Mouse (Mus musculus): Measurements from ENCODE around the gene Casp6. TPM values are rescaled to one million over a fixed set of nuclear protein-coding genes. Genes with fewer than 3 reads are reported as not detected.

Gene Casp6
- polyA plus RNA-seq, 1 experiment from 2014 or later: 20.3 TPM

DNA sequence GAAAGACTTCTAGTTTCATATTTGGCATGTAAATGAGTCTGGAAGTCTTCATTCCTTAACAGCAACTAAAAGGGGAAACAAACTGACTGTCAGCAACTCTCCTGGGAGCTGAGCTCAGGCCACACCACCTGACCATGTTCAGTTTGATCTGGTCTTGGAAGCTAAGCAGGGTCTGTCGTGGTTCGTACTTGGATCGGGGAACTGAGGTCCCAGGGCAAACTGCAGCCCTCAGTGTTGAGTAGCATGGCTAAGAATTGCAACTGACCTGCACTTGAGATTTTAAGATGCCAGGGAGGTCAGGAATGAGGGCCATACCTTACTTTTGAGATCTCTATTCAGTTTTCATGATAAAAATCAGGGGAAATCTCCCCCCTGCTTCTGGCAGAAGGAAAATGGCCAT, 24.6 kb downstream of the Casp6 start:
- Histone ChIP-seq H3K27me3 (replicated peaks) (no peaks in the 10 kb centered on the region), H3K27ac (replicated peaks) (no peak overlapping the region), H3K4me3 (replicated peaks) (no peak overlapping the region), H3K9me3 (replicated peaks) (no peaks in the 10 kb centered on the region), H3K4me1 (no peaks in the 10 kb centered on the region), H3K4me2 (no peak overlapping the region), H3K36me3 (no peaks in the 10 kb centered on the region), H3K9ac (replicated peaks) (no peak overlapping the region)
- no peak for ATAC-seq (ENCODE audit: low FRiP score)
- 95% methylated on average over 3 of the region's 3 CpGs for WGBS

DNA sequence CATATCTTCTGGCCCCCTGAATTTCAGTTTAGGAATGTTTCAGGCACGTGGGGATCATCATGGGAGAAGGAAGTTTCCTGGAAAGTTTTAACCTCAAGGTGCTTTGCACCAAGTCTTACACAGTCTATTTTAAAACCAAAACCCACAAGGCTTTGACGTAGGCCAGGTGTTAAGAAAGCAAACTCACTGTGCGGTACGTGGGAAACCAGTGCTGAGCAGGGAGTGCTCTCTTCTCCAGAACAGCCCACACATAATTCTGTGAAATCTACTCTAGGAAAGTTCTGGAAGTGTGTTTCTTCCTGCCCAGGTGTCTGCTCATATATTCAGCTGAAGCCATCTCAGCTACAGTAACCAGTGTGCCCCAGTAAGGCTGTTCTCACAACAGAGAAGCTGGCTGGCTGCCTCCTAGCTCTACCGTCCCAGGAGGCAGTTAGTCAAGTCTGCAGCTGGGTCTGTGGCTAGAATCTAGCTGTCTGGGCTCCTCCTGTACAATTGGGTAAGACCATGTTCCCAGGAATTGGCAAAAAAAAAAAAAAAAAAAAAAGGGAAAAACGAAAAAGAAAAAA, 29.1 kb downstream of the Casp6 start:
- no peak overlapping the region for H3K27ac ChIP-seq (replicated peaks)
- H3K4me3 ChIP-seq (replicated peaks): no peak overlapping the region
- no peaks in the 10 kb centered on the region for H3K36me3 ChIP-seq
- WGBS: 74% methylated on average over 6 of the region's 6 CpGs
- H3K9me3 ChIP-seq (replicated peaks): no peaks in the 10 kb centered on the region
- ATAC-seq (ENCODE audit: low FRiP score): no peak
- H3K4me2 ChIP-seq: no peak overlapping the region
- no peaks in the 10 kb centered on the region for H3K27me3 ChIP-seq (replicated peaks)
- no peaks in the 10 kb centered on the region for H3K4me1 ChIP-seq
- no peak overlapping the region for H3K9ac ChIP-seq (replicated peaks)

DNA sequence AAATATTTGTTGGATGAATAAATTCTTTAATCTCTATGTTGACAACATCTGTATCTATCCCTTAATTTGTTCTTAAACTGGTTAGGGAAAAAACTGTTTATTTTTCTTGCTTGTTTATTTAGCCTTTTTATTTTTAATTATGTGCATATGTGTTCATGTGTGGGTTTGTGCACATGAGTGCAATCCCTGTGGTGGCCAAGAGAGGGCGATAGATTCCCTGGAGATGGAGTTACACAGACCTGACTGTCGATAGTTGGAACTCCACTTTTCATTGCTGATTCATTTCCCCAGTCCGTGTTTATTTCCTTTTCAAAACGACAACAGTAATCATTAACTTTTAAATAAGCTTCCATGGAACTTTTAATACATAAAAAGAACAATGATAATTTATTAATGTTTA, 31.2 kb downstream of the Casp6 start:
- no peak overlapping the region for H3K27ac ChIP-seq (replicated peaks)
- no peaks in the 10 kb centered on the region for H3K36me3 ChIP-seq
- no peak overlapping the region for H3K4me3 ChIP-seq (replicated peaks)
- no peak for ATAC-seq (ENCODE audit: low FRiP score)
- H3K4me1 ChIP-seq: 0 out of 2 replicates have a peak, but pooled peaks cover 3% of the 10 kb centered on the region
- no peaks in the 10 kb centered on the region for H3K9me3 ChIP-seq (replicated peaks)
- no peak overlapping the region for H3K9ac ChIP-seq (replicated peaks)
- 51% methylated on average over 4 of the region's 4 CpGs for WGBS
- no peaks in the 10 kb centered on the region; the same call in 1 of the 2 replicates for H3K27me3 ChIP-seq (replicated peaks)
- H3K4me2 ChIP-seq: no peak overlapping the region

DNA sequence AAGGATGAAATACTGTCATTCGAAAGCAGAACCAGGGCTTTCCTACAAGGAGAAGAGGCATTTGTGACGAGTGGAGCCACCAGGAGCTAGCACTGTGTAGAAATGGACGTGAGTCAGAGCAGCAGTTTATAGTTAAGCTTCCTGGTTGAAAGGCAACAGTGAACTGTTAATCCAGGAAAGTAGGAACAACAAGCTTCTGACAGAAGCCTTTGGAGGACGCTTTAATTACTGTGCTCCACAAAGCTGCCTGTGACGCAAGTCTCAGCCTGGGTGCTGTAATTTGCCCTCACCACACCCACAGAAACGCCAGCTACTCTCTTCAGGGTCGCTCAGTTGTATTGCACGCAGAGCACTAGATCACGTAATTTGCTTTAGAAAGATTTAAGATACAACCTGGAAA, 35.3 kb downstream of the Casp6 start:
- Histone ChIP-seq H3K9me3 (replicated peaks) (no peaks in the 10 kb centered on the region), H3K4me3 (replicated peaks) (no peak overlapping the region), H3K4me2 (no peak overlapping the region), H3K4me1 (peaks cover 8% of the 10 kb centered on the region; the same call in 1 of the 2 replicates), H3K27ac (replicated peaks) (no peak overlapping the region), H3K9ac (replicated peaks) (no peak overlapping the region), H3K36me3 (no peaks in the 10 kb centered on the region), H3K27me3 (replicated peaks) (no peaks in the 10 kb centered on the region; the same call in 1 of the 2 replicates)
- 37% methylated on average over 9 of the region's 9 CpGs for WGBS
- no peak for ATAC-seq (ENCODE audit: low FRiP score)

DNA sequence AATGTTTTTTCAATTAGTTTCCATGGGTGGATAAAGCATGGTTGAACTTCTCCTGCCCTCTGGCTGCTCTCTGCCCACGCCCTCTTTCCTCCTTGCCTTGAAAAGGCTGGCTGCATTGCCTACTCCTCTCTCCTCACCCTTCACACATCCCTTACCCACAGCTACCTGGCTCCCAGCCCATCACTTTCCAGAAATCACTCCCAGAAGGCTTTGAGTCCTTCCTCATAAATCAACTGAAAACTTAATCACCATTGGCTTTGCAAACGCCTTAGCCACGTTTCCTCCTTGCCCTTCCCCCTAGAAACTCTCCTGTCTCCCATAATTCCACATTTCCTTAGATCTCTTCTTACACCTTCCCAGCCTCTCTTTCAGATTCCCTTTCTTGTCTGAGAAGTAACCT, 36.6 kb downstream of the Casp6 start:
- no peaks in the 10 kb centered on the region for H3K36me3 ChIP-seq
- WGBS: 42% methylated on average over 3 of the region's 3 CpGs
- H3K9me3 ChIP-seq (replicated peaks): no peaks in the 10 kb centered on the region
- no peak overlapping the region for H3K4me3 ChIP-seq (replicated peaks)
- H3K27ac ChIP-seq (replicated peaks): no peak overlapping the region
- no peaks in the 10 kb centered on the region; the same call in 1 of the 2 replicates for H3K27me3 ChIP-seq (replicated peaks)
- no peak for ATAC-seq (ENCODE audit: low FRiP score)
- no peak overlapping the region for H3K4me2 ChIP-seq
- H3K9ac ChIP-seq (replicated peaks): no peak overlapping the region
- peaks cover 8% of the 10 kb centered on the region; the same call in 1 of the 2 replicates for H3K4me1 ChIP-seq

DNA sequence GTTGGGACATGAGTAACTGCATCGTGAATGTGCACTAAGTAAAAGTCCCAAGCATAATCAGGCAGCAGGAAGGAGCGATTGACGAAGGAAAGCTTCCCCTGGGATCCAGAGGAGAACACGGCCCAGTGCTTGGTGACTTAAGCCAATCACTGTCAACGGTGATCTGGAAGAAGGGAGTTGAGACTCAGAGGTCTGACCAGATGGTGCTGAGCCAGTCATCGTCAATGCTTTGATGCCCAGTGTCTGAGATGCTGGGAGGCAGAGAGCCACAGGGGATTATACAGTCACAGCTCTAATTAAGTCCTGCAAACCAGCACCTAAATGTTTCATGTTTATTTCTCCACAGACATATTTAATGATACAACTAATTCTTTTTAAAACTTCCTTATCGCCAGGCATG, 37.8 kb downstream of the Casp6 start:
- Histone ChIP-seq H3K27me3 (replicated peaks) (no peaks in the 10 kb centered on the region; the same call in 1 of the 2 replicates), H3K27ac (replicated peaks) (no peak overlapping the region), H3K4me2 (no peak overlapping the region), H3K4me3 (replicated peaks) (no peak overlapping the region), H3K9ac (replicated peaks) (no peak overlapping the region), H3K4me1 (peaks cover 8% of the 10 kb centered on the region; the same call in 1 of the 2 replicates), H3K9me3 (replicated peaks) (no peaks in the 10 kb centered on the region), H3K36me3 (no peaks in the 10 kb centered on the region)
- 44% methylated on average over 7 of the region's 7 CpGs for WGBS
- no peak for ATAC-seq (ENCODE audit: low FRiP score)

DNA sequence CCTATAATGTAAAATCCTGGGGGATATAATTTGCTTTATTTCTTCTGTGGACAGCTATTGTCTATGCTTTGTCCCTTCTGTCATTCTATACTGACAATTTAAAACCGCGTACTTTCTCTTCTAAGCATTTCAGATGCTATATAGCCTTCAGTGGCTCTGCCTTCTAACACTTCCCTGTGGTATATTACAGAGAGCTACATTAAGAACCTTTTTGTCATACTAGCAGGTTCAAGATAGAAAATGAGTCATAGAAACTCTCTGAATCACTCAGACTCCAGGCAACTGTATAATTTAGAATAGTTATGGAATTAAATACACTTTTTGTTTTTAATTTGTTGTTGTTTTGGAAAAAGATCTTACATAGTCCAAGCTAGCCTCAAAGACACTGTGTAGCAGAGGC, 39.6 kb downstream of the Casp6 start:
- no peak overlapping the region for H3K27ac ChIP-seq (replicated peaks)
- H3K9ac ChIP-seq (replicated peaks): no peak overlapping the region
- no peaks in the 10 kb centered on the region; the same call in 1 of the 2 replicates for H3K27me3 ChIP-seq (replicated peaks)
- H3K4me3 ChIP-seq (replicated peaks): no peak overlapping the region
- 77% methylated on average over 2 of the region's 2 CpGs for WGBS
- H3K4me2 ChIP-seq: no peak overlapping the region
- H3K36me3 ChIP-seq: no peaks in the 10 kb centered on the region
- no peak for ATAC-seq (ENCODE audit: low FRiP score)
- H3K4me1 ChIP-seq: peaks cover 8% of the 10 kb centered on the region; the same call in 1 of the 2 replicates
- no peaks in the 10 kb centered on the region for H3K9me3 ChIP-seq (replicated peaks)

DNA sequence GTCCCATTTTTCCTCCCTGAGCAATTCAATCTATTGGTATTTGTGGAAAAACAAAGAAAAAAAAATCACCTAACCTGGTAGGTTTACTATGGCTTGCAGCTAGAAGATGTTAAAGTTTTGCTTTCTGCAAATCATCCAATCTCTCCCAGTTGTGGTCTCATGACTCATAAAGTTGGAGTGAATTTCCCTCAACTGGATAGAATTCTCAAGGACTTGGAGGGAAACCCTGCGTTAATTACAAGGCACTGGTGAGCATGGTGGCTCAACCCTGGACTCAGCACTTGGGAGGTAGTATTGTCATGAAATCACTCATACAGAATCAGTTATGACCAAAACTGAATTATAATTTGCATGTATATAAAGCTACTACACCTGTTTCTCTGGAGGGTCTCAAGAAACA, 40.1 kb downstream of the Casp6 start:
- Histone ChIP-seq H3K9me3 (replicated peaks) (no peaks in the 10 kb centered on the region), H3K27ac (replicated peaks) (no peak overlapping the region), H3K4me1 (peaks cover 8% of the 10 kb centered on the region; the same call in 1 of the 2 replicates), H3K36me3 (no peaks in the 10 kb centered on the region), H3K4me2 (no peak overlapping the region), H3K4me3 (replicated peaks) (no peak overlapping the region), H3K9ac (replicated peaks) (no peak overlapping the region), H3K27me3 (replicated peaks) (no peaks in the 10 kb centered on the region)
- ATAC-seq (ENCODE audit: low FRiP score): no peak
- 100% methylated on average over 1 of the region's 1 CpGs for WGBS

DNA sequence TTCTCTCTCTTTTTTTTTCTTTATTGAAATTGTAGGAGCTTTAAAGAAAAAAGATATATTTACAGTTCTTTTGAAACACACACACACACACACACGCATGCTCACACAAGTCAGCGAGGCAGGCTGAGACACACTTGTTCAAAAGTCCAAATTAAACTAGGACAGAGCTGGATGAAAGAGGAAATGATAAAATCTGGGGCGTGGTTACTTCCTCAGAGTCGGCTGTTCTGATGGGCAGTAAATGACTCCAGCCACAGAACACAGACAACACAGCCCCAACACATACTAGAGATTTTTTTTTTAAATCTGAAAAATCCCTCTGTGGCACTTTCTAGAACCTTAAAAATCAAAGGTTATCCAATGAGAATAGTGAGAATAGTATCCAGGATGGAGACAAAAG, 42.6 kb downstream of the Casp6 start:
- no peak for ATAC-seq (ENCODE audit: low FRiP score)
- Histone ChIP-seq H3K4me3 (replicated peaks) (no peak overlapping the region), H3K27ac (replicated peaks) (no peak overlapping the region), H3K4me2 (no peak overlapping the region), H3K9ac (replicated peaks) (no peak overlapping the region), H3K36me3 (no peaks in the 10 kb centered on the region), H3K27me3 (replicated peaks) (no peaks in the 10 kb centered on the region), H3K4me1 (no peaks in the 10 kb centered on the region), H3K9me3 (replicated peaks) (no peaks in the 10 kb centered on the region)
- WGBS: 88% methylated on average over 4 of the region's 4 CpGs

DNA sequence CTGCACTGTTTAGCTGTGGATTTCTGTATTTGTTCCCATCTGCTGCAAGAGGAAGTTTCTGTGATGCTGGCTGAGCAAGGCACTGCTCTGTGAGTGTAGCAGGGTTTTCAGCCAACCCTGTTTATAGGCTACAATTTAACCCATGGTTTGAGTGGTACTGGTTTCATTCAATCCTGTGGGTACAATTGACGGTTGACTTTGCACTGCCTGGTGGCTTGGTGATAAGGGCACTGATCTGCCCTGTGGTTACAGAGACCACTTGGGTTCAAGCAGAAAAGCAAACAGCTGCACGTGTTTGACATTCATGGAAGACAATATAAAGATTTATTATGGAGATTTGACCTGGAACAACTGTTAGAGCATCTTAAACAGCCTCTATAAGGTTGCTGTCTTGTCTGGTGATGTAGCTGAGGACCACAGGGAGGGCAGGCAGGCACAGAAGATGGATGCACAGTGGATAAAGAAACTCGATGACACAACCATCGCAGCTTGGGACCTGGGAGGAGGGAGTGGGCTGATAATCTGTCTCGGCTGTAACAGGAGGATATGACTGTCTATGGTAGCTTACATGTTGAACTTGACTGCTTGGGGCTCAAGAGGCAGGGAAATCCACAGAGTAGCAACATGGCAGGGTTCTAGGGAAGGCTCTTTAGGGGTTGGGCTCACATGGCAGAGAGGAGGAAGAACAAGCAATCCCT, 45.1 kb downstream of the Casp6 start:
- Histone ChIP-seq H3K36me3 (no peaks in the 10 kb centered on the region), H3K27ac (replicated peaks) (no peak overlapping the region), H3K27me3 (replicated peaks) (no peaks in the 10 kb centered on the region), H3K9me3 (replicated peaks) (no peaks in the 10 kb centered on the region), H3K9ac (replicated peaks) (no peak overlapping the region), H3K4me2 (no peak overlapping the region), H3K4me1 (no peaks in the 10 kb centered on the region), H3K4me3 (replicated peaks) (no peak overlapping the region)
- 67% methylated on average over 5 of the region's 5 CpGs for WGBS
- no peak for ATAC-seq (ENCODE audit: low FRiP score)

DNA sequence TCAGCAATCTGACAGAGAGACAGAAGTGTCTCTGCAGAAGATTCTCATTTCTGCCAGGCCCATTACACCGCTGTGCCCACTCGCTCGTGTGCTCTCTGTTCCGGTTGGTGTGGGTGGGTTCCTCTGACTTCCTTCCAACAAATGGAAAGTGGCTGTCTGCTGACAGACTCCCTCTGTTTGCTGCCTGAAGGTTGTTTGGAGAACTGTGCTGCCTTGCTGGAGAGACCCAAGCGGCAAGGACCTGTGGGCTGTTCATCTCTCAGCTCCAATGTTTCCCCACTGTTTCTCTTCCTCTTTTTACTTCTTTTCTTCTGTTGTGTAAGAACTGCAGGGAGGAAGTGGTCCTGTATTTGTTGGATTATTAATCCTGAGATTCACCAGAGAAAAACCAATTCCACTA, 47.1 kb downstream of the Casp6 start:
- H3K9me3 ChIP-seq (replicated peaks): no peaks in the 10 kb centered on the region
- H3K27me3 ChIP-seq (replicated peaks): no peaks in the 10 kb centered on the region
- ATAC-seq (ENCODE audit: low FRiP score): no peak
- no peak overlapping the region for H3K4me2 ChIP-seq
- no peaks in the 10 kb centered on the region for H3K4me1 ChIP-seq
- no peak overlapping the region for H3K9ac ChIP-seq (replicated peaks)
- no peaks in the 10 kb centered on the region for H3K36me3 ChIP-seq
- no peak overlapping the region for H3K27ac ChIP-seq (replicated peaks)
- WGBS: 95% methylated on average over 5 of the region's 5 CpGs
- H3K4me3 ChIP-seq (replicated peaks): no peak overlapping the region

DNA sequence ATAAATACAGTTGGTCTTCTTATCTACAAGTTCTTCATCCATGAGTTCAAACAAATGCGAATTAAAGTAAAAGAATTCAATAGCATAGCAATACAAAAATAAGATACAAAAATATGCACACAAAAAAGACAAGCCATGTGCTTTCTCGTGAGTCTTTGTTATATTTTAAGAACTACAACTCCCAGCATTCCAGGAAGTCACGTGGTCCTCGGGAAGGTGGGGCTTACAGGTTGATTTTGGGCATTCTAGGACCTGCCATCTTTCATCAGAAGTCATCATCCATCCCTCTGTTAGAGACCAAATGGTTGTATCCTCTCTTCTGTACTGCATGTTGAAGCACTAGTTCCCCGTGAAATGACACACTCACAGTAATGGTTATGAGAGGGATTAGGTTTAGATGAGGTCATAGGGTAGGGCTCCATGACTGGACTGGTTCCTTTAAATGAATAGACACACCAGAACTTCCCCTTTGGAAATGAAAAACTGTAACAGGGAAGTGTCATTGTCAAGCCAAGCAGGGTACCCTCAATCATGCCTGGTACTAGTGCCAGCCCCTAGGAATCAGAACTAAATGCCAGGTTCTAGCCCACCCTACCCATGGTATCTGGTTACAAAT, 48.0 kb downstream of the Casp6 start:
- no peak overlapping the region for H3K4me2 ChIP-seq
- H3K4me1 ChIP-seq: no peaks in the 10 kb centered on the region
- no peaks in the 10 kb centered on the region for H3K9me3 ChIP-seq (replicated peaks)
- no peaks in the 10 kb centered on the region for H3K27me3 ChIP-seq (replicated peaks)
- no peak overlapping the region for H3K9ac ChIP-seq (replicated peaks)
- no peak overlapping the region for H3K27ac ChIP-seq (replicated peaks)
- no peak overlapping the region for H3K4me3 ChIP-seq (replicated peaks)
- H3K36me3 ChIP-seq: no peaks in the 10 kb centered on the region
- no peak for ATAC-seq (ENCODE audit: low FRiP score)
- WGBS: 85% methylated on average over 5 of the region's 5 CpGs

Measured in neural tube, embryonic 15.5 days (tissue).